Mouse (Mus musculus) liver, embryonic 14.5 days (tissue): Measurements from ENCODE around the gene Acaca.

Source experiments
- CTCF ChIP-seq: IDR thresholded peaks from 2 replicates; pipeline ENCODE4 v1.5.1; 2016; ENCODE audit warnings: antibody characterized with exemption, low read depth, control low read depth
- EP300 ChIP-seq: IDR thresholded peaks from 2 replicates; pipeline ENCODE4 v1.6.1; 2016; ENCODE audit warnings: antibody characterized with exemption, low read depth

- TF ChIP-seq CTCF = no peak
- no peak for TF ChIP-seq EP300
Measured at GRCm38 (mm10) chr11:84145201-84145798, 15.8 kb downstream of the Acaca start.
